Mouse (Mus musculus) thymus, adult 2 months (tissue): ENCODE results near the gene Mpzl3.

Source experiments
- CTCF ChIP-seq: fragments of 200-500 bp; IDR thresholded peaks from 2 replicates; pipeline ENCODE4 v1.5.1; 2012; ENCODE audit warnings: mild to moderate bottlenecking, control low read depth, low read length, moderate library complexity, borderline replicate concordance; ENCODE audit not compliant: control insufficient read depth, poor library complexity, insufficient read depth; ENCODE audit errors: extremely low read depth
- POLR2A ChIP-seq: fragments of 200-500 bp; IDR thresholded peaks from 2 replicates; pipeline ENCODE4 v1.6.1; 2012; ENCODE audit warnings: mild to moderate bottlenecking, low read length, control low read depth, moderate library complexity; ENCODE audit not compliant: control insufficient read depth, poor library complexity, insufficient read depth; ENCODE audit errors: extremely low read depth

GRCm38 (mm10) chr9:45098426-45098825, 43.4 kb downstream of the Mpzl3 start:
- TF ChIP-seq POLR2A (no peak), CTCF (no peak)
